Mouse (Mus musculus): ENCODE results near the gene Slc25a30. TPM values are rescaled to one million over a fixed set of nuclear protein-coding genes. Genes with fewer than 3 reads are reported as not detected.

Gene Slc25a30
- polyA plus RNA-seq, 1 experiment from 2014 or later, result 5.4 TPM

- Histone ChIP-seq H3K9me3 (ENCODE audit: control insufficient read depth, low read length) (no peaks in the 10 kb centered on the region), H3K4me2 (ENCODE audit: low read length) (no peak overlapping the region), H3K36me3 (ENCODE audit: control insufficient read depth, insufficient read depth, low read length) (no peaks in the 10 kb centered on the region), H3K27ac (ENCODE audit: low read depth) (no peak overlapping the region), H3K27me3 (replicated peaks; ENCODE audit: control insufficient read depth, insufficient read depth, low read length) (no peaks in the 10 kb centered on the region), H3K4me1 (replicated peaks; ENCODE audit: control insufficient read depth, insufficient read depth, low read length) (no peaks in the 10 kb centered on the region), H3K9ac (ENCODE audit: low read length) (no peak overlapping the region), H3K4me3 (ENCODE audit: low read depth, low read length) (no peak overlapping the region)
- DNase-seq (ENCODE audit: low spot score) (no peak), ATAC-seq (replicated peaks; ENCODE audit: low FRiP score, low TSS enrichment, low read depth) (no peak)
- WGBS, result 46% methylated on average over 5 of the region's 5 CpGs
These were observed 11.0 kb upstream of the Slc25a30 start for GRCm38 (mm10) chr14:75797769-75798386.

- Histone ChIP-seq H3K9me3 (ENCODE audit: control insufficient read depth, low read length) (no peaks in the 10 kb centered on the region), H3K36me3 (ENCODE audit: control insufficient read depth, insufficient read depth, low read length) (no peaks in the 10 kb centered on the region), H3K4me2 (ENCODE audit: low read length) (no peak overlapping the region), H3K27ac (ENCODE audit: low read depth) (no peak overlapping the region), H3K4me1 (replicated peaks; ENCODE audit: control insufficient read depth, insufficient read depth, low read length) (no peaks in the 10 kb centered on the region), H3K4me3 (ENCODE audit: low read depth, low read length) (no peak overlapping the region), H3K27me3 (replicated peaks; ENCODE audit: control insufficient read depth, insufficient read depth, low read length) (no peaks in the 10 kb centered on the region), H3K9ac (ENCODE audit: low read length) (no peak overlapping the region)
- WGBS, result 91% methylated on average over 4 of the region's 4 CpGs
- DNase-seq (ENCODE audit: low spot score), result no peak
- ATAC-seq (replicated peaks; ENCODE audit: low FRiP score, low TSS enrichment, low read depth), result no peak
These were observed 9.1 kb upstream of the Slc25a30 start for GRCm38 (mm10) chr14:75795918-75796317.

DNA sequence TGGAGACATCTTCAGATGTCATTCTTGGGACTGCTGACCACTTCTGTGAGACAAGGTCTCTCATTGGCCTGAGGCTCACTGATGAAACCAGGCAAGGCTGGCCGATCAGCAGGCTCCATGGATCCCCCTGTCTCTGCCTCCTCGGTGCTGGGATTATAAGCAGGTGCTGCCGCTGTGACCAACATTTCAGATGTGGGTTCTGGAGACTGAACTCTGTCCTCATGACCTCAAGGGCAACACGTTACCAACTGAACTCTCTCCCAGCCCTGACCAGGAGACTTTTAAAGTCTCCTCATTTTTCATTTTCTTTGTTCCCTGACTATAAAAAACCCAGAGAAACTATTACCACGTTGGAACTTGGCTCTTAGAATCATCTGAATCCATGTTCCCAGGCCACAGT, 7.9 kb upstream of the Slc25a30 start:
- Histone ChIP-seq H3K4me3 (ENCODE audit: low read depth, low read length) (no peak overlapping the region), H3K4me1 (replicated peaks; ENCODE audit: control insufficient read depth, insufficient read depth, low read length) (no peaks in the 10 kb centered on the region), H3K27me3 (replicated peaks; ENCODE audit: control insufficient read depth, insufficient read depth, low read length) (no peaks in the 10 kb centered on the region), H3K27ac (ENCODE audit: low read depth) (no peak overlapping the region), H3K4me2 (ENCODE audit: low read length) (no peak overlapping the region), H3K9ac (ENCODE audit: low read length) (no peak overlapping the region), H3K36me3 (ENCODE audit: control insufficient read depth, insufficient read depth, low read length) (no peaks in the 10 kb centered on the region), H3K9me3 (ENCODE audit: control insufficient read depth, low read length) (no peaks in the 10 kb centered on the region)
- ATAC-seq (replicated peaks; ENCODE audit: low FRiP score, low TSS enrichment, low read depth) (no peak), DNase-seq (ENCODE audit: low spot score) (no peak)
- WGBS, result 71% methylated on average over 5 of the region's 5 CpGs

- no peaks in the 10 kb centered on the region for H3K36me3 ChIP-seq (ENCODE audit: control insufficient read depth, insufficient read depth, low read length)
- H3K27ac ChIP-seq (ENCODE audit: low read depth), result no peak overlapping the region
- no peaks in the 10 kb centered on the region for H3K9me3 ChIP-seq (ENCODE audit: control insufficient read depth, low read length)
- no peak overlapping the region for H3K4me3 ChIP-seq (ENCODE audit: low read depth, low read length)
- WGBS, result 59% methylated on average over 6 of the region's 6 CpGs
- no peaks in the 10 kb centered on the region for H3K4me1 ChIP-seq (replicated peaks; ENCODE audit: control insufficient read depth, insufficient read depth, low read length)
- no peaks in the 10 kb centered on the region for H3K27me3 ChIP-seq (replicated peaks; ENCODE audit: control insufficient read depth, insufficient read depth, low read length)
- H3K9ac ChIP-seq (ENCODE audit: low read length), result no peak overlapping the region
- DNase-seq (ENCODE audit: low spot score) (no peak), ATAC-seq (replicated peaks; ENCODE audit: low FRiP score, low TSS enrichment, low read depth) (0 out of 2 replicates have a peak, but pooled peaks have one; percentile 40)
- no peak overlapping the region for H3K4me2 ChIP-seq (ENCODE audit: low read length)
These were observed 7.5 kb upstream of the Slc25a30 start for GRCm38 (mm10) chr14:75794324-75794723.

- no peak for ATAC-seq (replicated peaks; ENCODE audit: low FRiP score, low TSS enrichment, low read depth)
- no peak overlapping the region for H3K9ac ChIP-seq (ENCODE audit: low read length)
- no peak overlapping the region for H3K27ac ChIP-seq (ENCODE audit: low read depth)
- no peaks in the 10 kb centered on the region for H3K9me3 ChIP-seq (ENCODE audit: control insufficient read depth, low read length)
- no peaks in the 10 kb centered on the region for H3K36me3 ChIP-seq (ENCODE audit: control insufficient read depth, insufficient read depth, low read length)
- no peak for DNase-seq (ENCODE audit: low spot score)
- H3K4me3 ChIP-seq (ENCODE audit: low read depth, low read length), result no peak overlapping the region
- peaks cover 3% of the 10 kb centered on the region; the same call in 1 of the 2 replicates for H3K27me3 ChIP-seq (replicated peaks; ENCODE audit: control insufficient read depth, insufficient read depth, low read length)
- WGBS, result 88% methylated on average over 4 of the region's 4 CpGs
- no peaks in the 10 kb centered on the region for H3K4me1 ChIP-seq (replicated peaks; ENCODE audit: control insufficient read depth, insufficient read depth, low read length)
- no peak overlapping the region for H3K4me2 ChIP-seq (ENCODE audit: low read length)
These were observed 6.3 kb upstream of the Slc25a30 start for GRCm38 (mm10) chr14:75793110-75793509.

GRCm38 (mm10) chr14:75791372-75791771, 4.5 kb upstream of the Slc25a30 start:
- Histone ChIP-seq H3K4me2 (ENCODE audit: low read length) (no peak overlapping the region), H3K4me1 (replicated peaks; ENCODE audit: control insufficient read depth, insufficient read depth, low read length) (no peaks in the 10 kb centered on the region), H3K4me3 (ENCODE audit: low read depth, low read length) (no peak overlapping the region), H3K27me3 (replicated peaks; ENCODE audit: control insufficient read depth, insufficient read depth, low read length) (peaks cover 7% of the 10 kb centered on the region; the same call in 1 of the 2 replicates), H3K9ac (ENCODE audit: low read length) (no peak overlapping the region), H3K27ac (ENCODE audit: low read depth) (no peak overlapping the region), H3K9me3 (ENCODE audit: control insufficient read depth, low read length) (no peaks in the 10 kb centered on the region), H3K36me3 (ENCODE audit: control insufficient read depth, insufficient read depth, low read length) (no peaks in the 10 kb centered on the region)
- DNase-seq (ENCODE audit: low spot score) (no peak), ATAC-seq (replicated peaks; ENCODE audit: low FRiP score, low TSS enrichment, low read depth) (no peak)
- WGBS, result 78% methylated on average over 3 of the region's 3 CpGs

GRCm38 (mm10) chr14:75790411-75790996, 3.7 kb upstream of the Slc25a30 start:
- no peak overlapping the region for H3K9ac ChIP-seq (ENCODE audit: low read length)
- no peak overlapping the region for H3K4me2 ChIP-seq (ENCODE audit: low read length)
- peaks cover 14% of the 10 kb centered on the region; the same call in 1 of the 2 replicates for H3K27me3 ChIP-seq (replicated peaks; ENCODE audit: control insufficient read depth, insufficient read depth, low read length)
- DNase-seq (ENCODE audit: low spot score) (no peak), ATAC-seq (replicated peaks; ENCODE audit: low FRiP score, low TSS enrichment, low read depth) (no peak)
- H3K36me3 ChIP-seq (ENCODE audit: control insufficient read depth, insufficient read depth, low read length), result no peaks in the 10 kb centered on the region
- no peak overlapping the region for H3K27ac ChIP-seq (ENCODE audit: low read depth)
- H3K4me1 ChIP-seq (replicated peaks; ENCODE audit: control insufficient read depth, insufficient read depth, low read length), result no peaks in the 10 kb centered on the region
- H3K9me3 ChIP-seq (ENCODE audit: control insufficient read depth, low read length), result no peaks in the 10 kb centered on the region
- 82% methylated on average over 3 of the region's 3 CpGs for WGBS
- no peak overlapping the region for H3K4me3 ChIP-seq (ENCODE audit: low read depth, low read length)

DNA sequence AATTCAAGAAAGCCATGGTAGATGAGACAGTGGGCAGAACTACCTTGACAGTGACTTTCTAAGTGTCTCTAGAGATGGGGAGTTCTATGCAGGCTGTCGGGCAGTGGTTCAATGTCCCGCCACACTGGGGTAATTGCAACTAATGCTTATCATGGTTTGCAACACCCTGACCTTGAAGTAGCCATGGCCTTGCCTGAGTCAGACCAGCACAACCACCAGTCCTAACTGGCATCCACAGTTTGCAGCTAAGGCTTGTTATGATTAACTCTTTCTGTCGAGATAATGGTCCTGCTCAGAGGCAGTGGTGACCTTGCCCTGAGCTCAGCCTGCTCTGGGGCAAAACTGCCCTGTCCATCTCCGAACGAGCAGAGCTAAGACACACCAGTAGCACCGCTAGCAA, 2.5 kb upstream of the Slc25a30 start:
- 76% methylated on average over 6 of the region's 6 CpGs for WGBS
- no peak overlapping the region for H3K4me3 ChIP-seq (ENCODE audit: low read depth, low read length)
- DNase-seq (ENCODE audit: low spot score) (no peak), ATAC-seq (replicated peaks; ENCODE audit: low FRiP score, low TSS enrichment, low read depth) (no peak)
- H3K9me3 ChIP-seq (ENCODE audit: control insufficient read depth, low read length), result no peaks in the 10 kb centered on the region
- H3K4me2 ChIP-seq (ENCODE audit: low read length), result no peak overlapping the region
- no peak overlapping the region for H3K27ac ChIP-seq (ENCODE audit: low read depth)
- peaks cover 14% of the 10 kb centered on the region; the same call in 1 of the 2 replicates for H3K27me3 ChIP-seq (replicated peaks; ENCODE audit: control insufficient read depth, insufficient read depth, low read length)
- H3K9ac ChIP-seq (ENCODE audit: low read length), result no peak overlapping the region
- H3K4me1 ChIP-seq (replicated peaks; ENCODE audit: control insufficient read depth, insufficient read depth, low read length), result no peaks in the 10 kb centered on the region
- H3K36me3 ChIP-seq (ENCODE audit: control insufficient read depth, insufficient read depth, low read length), result no peaks in the 10 kb centered on the region

GRCm38 (mm10) chr14:75787794-75788175, 948 bp upstream of the Slc25a30 start:
- Histone ChIP-seq H3K27me3 (replicated peaks; ENCODE audit: control insufficient read depth, insufficient read depth, low read length) (peaks cover 14% of the 10 kb centered on the region; the same call in 1 of the 2 replicates), H3K9ac (ENCODE audit: low read length) (no peak overlapping the region), H3K9me3 (ENCODE audit: control insufficient read depth, low read length) (no peaks in the 10 kb centered on the region), H3K4me3 (ENCODE audit: low read depth, low read length) (no peak overlapping the region), H3K4me2 (ENCODE audit: low read length) (peak overlapping the region; percentile 54), H3K36me3 (ENCODE audit: control insufficient read depth, insufficient read depth, low read length) (no peaks in the 10 kb centered on the region), H3K4me1 (replicated peaks; ENCODE audit: control insufficient read depth, insufficient read depth, low read length) (no peaks in the 10 kb centered on the region), H3K27ac (ENCODE audit: low read depth) (no peak overlapping the region)
- no peak for DNase-seq (ENCODE audit: low spot score)
- ATAC-seq (replicated peaks; ENCODE audit: low FRiP score, low TSS enrichment, low read depth), result no peak
- 37% methylated on average over 7 of the region's 7 CpGs for WGBS

Measured in intestine, embryonic 14.5 days (tissue).